Mouse (Mus musculus): Measurements from ENCODE around the gene Bmp2k.

DNA sequence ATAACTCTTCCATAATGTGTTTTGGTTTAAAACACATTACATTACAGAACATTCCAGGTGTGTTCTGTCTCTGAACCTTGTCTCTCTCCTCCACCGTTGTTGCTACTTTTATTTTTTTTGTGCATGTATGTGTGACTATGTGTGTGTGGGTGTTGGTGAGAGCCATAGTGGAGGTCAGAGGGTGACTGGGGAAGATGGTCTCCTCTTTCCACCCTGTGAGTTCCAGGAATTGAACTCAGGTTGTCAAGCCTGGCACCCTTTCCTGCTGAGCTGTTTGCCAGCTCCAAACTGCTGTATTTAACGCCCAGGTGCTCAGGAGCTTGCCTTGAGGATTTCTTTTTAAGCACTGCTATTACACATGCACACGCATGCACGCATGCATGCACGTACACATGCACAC, 78.7 kb downstream of the Bmp2k start:
- TF ChIP-seq CTCF (IDR thresholded peaks at IDR 0.05; ENCODE audit: low read depth) (no peak), EP300 (IDR thresholded peaks at IDR 0.05; ENCODE audit: low read depth) (no peak)
